Mouse (Mus musculus): ENCODE results near the gene Dot1l. TPM values are rescaled to one million over a fixed set of nuclear protein-coding genes. Genes with fewer than 3 reads are reported as not detected.

Dot1l gene
- polyA plus RNA-seq, 1 experiment from 2014 or later = 9.9 TPM

DNA sequence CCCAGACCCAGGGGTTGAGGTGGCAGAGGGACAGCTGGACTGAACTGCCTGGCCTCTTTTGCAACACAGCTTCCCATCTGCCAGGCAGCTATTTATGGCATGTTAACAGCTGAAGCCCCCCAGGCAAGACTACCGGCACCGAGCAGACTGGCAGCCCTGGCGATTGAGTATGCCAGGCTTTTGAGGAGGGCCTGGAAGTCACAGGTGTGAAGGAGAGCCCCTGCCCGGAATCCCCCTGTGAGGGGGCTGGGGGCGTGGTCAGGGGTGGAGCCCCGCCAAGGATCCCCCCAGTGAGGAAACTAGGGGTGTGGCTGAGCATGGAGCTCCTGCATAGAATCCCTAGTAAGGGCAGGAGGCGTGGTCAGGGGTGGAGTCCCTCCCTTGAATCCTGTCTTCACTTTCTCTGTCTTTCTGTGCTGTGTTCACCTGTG is 82.0 kb downstream of the Dot1l start:
- DNase-seq (ENCODE audit: low spot score) = no peak
- no peak overlapping the region for H3K4me3 ChIP-seq (replicated peaks; ENCODE audit: low read depth, low read length)

DNA sequence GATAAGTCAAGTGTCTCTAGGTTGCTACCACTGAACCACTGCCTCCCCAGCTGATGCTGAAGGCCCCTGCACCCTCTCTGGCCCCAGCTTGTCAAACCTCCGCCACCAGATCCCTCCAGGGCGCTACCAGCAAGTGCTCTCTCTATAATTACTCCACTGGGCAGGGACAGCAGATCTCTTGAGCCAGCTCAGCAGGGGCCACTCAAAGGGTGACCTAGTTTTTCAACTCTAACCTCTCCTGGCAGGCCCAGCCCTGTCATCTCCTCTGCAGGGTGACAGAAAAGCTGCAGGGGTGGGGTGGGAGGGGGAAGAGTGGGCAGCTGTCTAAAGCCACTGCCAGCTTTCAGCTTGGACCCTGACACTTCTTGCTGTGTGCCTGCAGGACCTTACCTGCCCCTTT is 82.8 kb downstream of the Dot1l start:
- H3K9ac ChIP-seq (ENCODE audit: low read depth, low read length) = no peak overlapping the region
- H3K9me3 ChIP-seq (replicated peaks; ENCODE audit: low read length) = no peaks in the 10 kb centered on the region
- TF ChIP-seq CTCF (IDR thresholded peaks at IDR 0.05; ENCODE audit: low read depth) = no peak
- H3K27me3 ChIP-seq (ENCODE audit: insufficient read depth, low read length) = peaks cover 13% of the 10 kb centered on the region; the same call in 1 of the 2 replicates
- no peaks in the 10 kb centered on the region for H3K4me1 ChIP-seq (replicated peaks; ENCODE audit: insufficient read depth, low read length)
- no peak overlapping the region for H3K4me3 ChIP-seq (replicated peaks; ENCODE audit: low read depth, low read length)
- H3K4me2 ChIP-seq (ENCODE audit: low read length) = no peak overlapping the region
- WGBS = 32% methylated on average over 2 of the region's 2 CpGs
- no peak for ATAC-seq (replicated peaks; ENCODE audit: low FRiP score, low read depth)
- no peaks in the 10 kb centered on the region for H3K36me3 ChIP-seq (ENCODE audit: insufficient read depth, low read length)
- DNase-seq (ENCODE audit: low spot score) = no peak
- H3K27ac ChIP-seq = no peak overlapping the region

More for the DNA sequence above, 82.0 kb downstream of the Dot1l start:
- no peak overlapping the region for H3K27ac ChIP-seq
- TF ChIP-seq CTCF (IDR thresholded peaks at IDR 0.05; ENCODE audit: low read depth) = no peak
- no peak overlapping the region for H3K4me2 ChIP-seq (ENCODE audit: low read length)
- H3K4me1 ChIP-seq (replicated peaks; ENCODE audit: insufficient read depth, low read length) = no peaks in the 10 kb centered on the region
- no peak for ATAC-seq (replicated peaks; ENCODE audit: low FRiP score, low read depth)
- H3K9ac ChIP-seq (ENCODE audit: low read depth, low read length) = no peak overlapping the region
- no peaks in the 10 kb centered on the region for H3K36me3 ChIP-seq (ENCODE audit: insufficient read depth, low read length)
- H3K27me3 ChIP-seq (ENCODE audit: insufficient read depth, low read length) = peaks cover 13% of the 10 kb centered on the region; the same call in 1 of the 2 replicates
- 49% methylated on average over 7 of the region's 7 CpGs for WGBS
- no peaks in the 10 kb centered on the region for H3K9me3 ChIP-seq (replicated peaks; ENCODE audit: low read length)

DNA sequence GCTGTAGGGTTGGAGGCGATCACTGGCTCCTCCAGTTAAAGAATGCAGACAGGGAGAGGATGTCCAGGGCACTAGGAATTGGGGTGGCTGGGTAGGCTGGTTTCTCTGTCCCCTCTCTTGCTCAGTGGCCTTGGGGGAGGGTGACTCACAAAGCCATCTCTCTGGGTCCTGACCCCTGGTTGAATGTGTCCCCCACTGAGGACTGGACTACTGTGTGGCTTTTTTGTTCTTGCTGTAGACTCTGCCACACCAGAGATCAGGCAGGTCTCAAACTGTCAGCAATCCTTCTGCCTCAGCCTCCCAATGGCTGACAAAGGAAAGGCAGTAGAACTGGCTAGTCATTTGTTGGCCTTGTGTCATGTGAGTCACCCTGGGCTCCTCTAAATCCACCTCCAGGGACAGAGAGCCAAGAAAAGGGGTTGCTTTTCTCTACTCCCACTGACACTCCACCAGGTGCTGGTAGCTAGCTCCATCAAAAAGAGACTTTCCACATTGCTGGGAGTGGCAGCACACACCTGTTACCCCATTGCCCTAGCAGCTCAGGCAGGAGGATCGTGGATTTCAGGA is 83.4 kb downstream of the Dot1l start:
- no peak for TF ChIP-seq CTCF (IDR thresholded peaks at IDR 0.05; ENCODE audit: low read depth)
- Histone ChIP-seq H3K27me3 (ENCODE audit: insufficient read depth, low read length) (peaks cover 18% of the 10 kb centered on the region), H3K36me3 (ENCODE audit: insufficient read depth, low read length) (no peaks in the 10 kb centered on the region), H3K4me1 (replicated peaks; ENCODE audit: insufficient read depth, low read length) (no peaks in the 10 kb centered on the region), H3K27ac (no peak overlapping the region), H3K9ac (ENCODE audit: low read depth, low read length) (no peak overlapping the region), H3K4me3 (replicated peaks; ENCODE audit: low read depth, low read length) (no peak overlapping the region), H3K9me3 (replicated peaks; ENCODE audit: low read length) (no peaks in the 10 kb centered on the region), H3K4me2 (ENCODE audit: low read length) (no peak overlapping the region)
- ATAC-seq (replicated peaks; ENCODE audit: low FRiP score, low read depth) (no peak), DNase-seq (ENCODE audit: low spot score) (no peak)
- 66% methylated on average over 2 of the region's 2 CpGs for WGBS

DNA sequence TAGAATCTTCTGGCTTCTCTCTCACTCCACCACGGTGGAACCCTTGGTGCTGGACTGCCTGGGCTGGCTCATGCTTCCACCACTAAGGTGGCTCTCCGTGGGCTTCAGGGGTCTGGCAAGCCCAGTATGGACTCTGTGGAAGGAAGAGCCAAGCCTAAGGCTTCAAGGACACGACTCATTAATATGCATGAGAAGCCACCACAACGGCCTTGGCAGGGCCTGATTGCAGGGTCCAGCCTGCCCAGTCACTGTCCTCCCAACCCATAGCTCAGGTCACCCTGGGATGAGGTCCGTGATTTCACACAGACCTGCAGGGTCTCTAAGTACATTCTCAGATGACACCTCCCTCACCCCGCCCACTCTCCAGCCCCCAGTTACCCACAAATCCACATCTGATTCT is 84.8 kb downstream of the Dot1l start:
- no peaks in the 10 kb centered on the region for H3K36me3 ChIP-seq (ENCODE audit: insufficient read depth, low read length)
- TF ChIP-seq CTCF (IDR thresholded peaks at IDR 0.05; ENCODE audit: low read depth) = no peak
- WGBS = 57% methylated on average over 6 of the region's 6 CpGs
- H3K27ac ChIP-seq = no peak overlapping the region
- no peaks in the 10 kb centered on the region for H3K9me3 ChIP-seq (replicated peaks; ENCODE audit: low read length)
- H3K9ac ChIP-seq (ENCODE audit: low read depth, low read length) = no peak overlapping the region
- DNase-seq (ENCODE audit: low spot score) (no peak), ATAC-seq (replicated peaks; ENCODE audit: low FRiP score, low read depth) (no peak)
- peaks cover 29% of the 10 kb centered on the region for H3K27me3 ChIP-seq (ENCODE audit: insufficient read depth, low read length)
- no peak overlapping the region for H3K4me2 ChIP-seq (ENCODE audit: low read length)
- no peaks in the 10 kb centered on the region for H3K4me1 ChIP-seq (replicated peaks; ENCODE audit: insufficient read depth, low read length)
- H3K4me3 ChIP-seq (replicated peaks; ENCODE audit: low read depth, low read length) = no peak overlapping the region

DNA sequence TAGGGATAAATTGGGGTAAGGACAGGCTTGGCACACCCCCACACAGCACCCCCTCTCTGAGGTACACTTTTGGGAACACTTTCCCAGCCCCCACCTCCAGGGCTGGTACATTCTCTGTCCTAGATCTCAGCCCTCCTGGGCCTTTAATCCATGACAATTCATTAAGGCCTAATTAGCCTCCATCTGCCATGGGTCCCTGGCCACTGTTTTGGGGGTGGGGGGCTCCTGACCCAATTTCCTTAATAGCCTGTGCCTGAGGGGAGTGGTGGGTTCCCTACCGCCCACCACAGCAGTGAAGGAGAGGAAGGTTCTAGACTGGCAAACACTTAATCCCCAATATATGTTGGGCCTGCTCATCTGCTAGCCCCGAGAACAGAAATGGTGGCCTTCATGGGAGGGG is 86.7 kb downstream of the Dot1l start:
- DNase-seq (ENCODE audit: low spot score) = no peak
- no peak for TF ChIP-seq CTCF (IDR thresholded peaks at IDR 0.05; ENCODE audit: low read depth)
- Histone ChIP-seq H3K4me2 (ENCODE audit: low read length) (no peak overlapping the region), H3K27ac (no peak overlapping the region), H3K9me3 (replicated peaks; ENCODE audit: low read length) (no peaks in the 10 kb centered on the region), H3K4me1 (replicated peaks; ENCODE audit: insufficient read depth, low read length) (no peaks in the 10 kb centered on the region), H3K4me3 (replicated peaks; ENCODE audit: low read depth, low read length) (no peak overlapping the region), H3K9ac (ENCODE audit: low read depth, low read length) (no peak overlapping the region), H3K27me3 (ENCODE audit: insufficient read depth, low read length) (peaks cover 21% of the 10 kb centered on the region), H3K36me3 (ENCODE audit: insufficient read depth, low read length) (no peaks in the 10 kb centered on the region)
- ATAC-seq (replicated peaks; ENCODE audit: low FRiP score, low read depth) = no peak
- WGBS = 89% methylated on average over 2 of the region's 2 CpGs

DNA sequence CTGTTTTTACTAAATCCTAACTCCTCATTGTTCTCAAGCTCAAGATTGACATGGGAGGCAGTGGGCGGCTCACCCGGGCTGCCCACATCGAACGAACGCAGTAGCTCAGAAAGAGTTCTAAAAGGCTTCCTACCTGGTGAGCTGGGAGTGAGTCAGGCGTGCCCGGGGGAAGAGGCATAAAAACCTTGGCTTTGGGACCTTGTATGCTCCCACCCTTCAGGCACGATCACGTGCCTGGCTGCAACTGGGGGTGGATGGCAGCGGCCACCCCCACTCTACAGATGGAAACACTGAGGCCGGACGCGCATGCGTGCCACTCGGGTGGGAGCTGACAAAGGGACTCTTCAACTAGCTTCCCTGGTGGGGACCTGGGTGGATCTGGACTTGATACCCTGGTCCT is 87.3 kb downstream of the Dot1l start:
- Histone ChIP-seq H3K27ac (no peak overlapping the region), H3K4me2 (ENCODE audit: low read length) (no peak overlapping the region), H3K27me3 (ENCODE audit: insufficient read depth, low read length) (peaks cover 20% of the 10 kb centered on the region), H3K9ac (ENCODE audit: low read depth, low read length) (no peak overlapping the region), H3K9me3 (replicated peaks; ENCODE audit: low read length) (no peaks in the 10 kb centered on the region), H3K36me3 (ENCODE audit: insufficient read depth, low read length) (no peaks in the 10 kb centered on the region), H3K4me1 (replicated peaks; ENCODE audit: insufficient read depth, low read length) (no peaks in the 10 kb centered on the region), H3K4me3 (replicated peaks; ENCODE audit: low read depth, low read length) (no peak overlapping the region)
- no peak for ATAC-seq (replicated peaks; ENCODE audit: low FRiP score, low read depth)
- no peak for DNase-seq (ENCODE audit: low spot score)
- 80% methylated on average over 15 of the region's 15 CpGs for WGBS
- TF ChIP-seq CTCF (IDR thresholded peaks at IDR 0.05; ENCODE audit: low read depth) = no peak

All from kidney, postnatal 0 days (tissue).